Mouse (Mus musculus) myocyte (in vitro differentiated cells): Measurements from ENCODE around the gene Fkbpl. TPM values are rescaled to one million over a fixed set of nuclear protein-coding genes. Genes with fewer than 3 reads are reported as not detected.

ENCODE experiments used
- H3K27me3 ChIP-seq: one replicate; pipeline ENCODE4 v1.6.1; 2011; ENCODE audit not compliant: control insufficient read depth, insufficient read depth, insufficient read length
- H3K36me3 ChIP-seq: one replicate; pipeline ENCODE4 v1.6.1; 2011; ENCODE audit not compliant: control insufficient read depth, insufficient read depth
- H3K4me2 ChIP-seq: one replicate; pipeline ENCODE4 v1.6.1; 2011; ENCODE audit warnings: low read depth, control low read depth
- H3K4me3 ChIP-seq: one replicate; pipeline ENCODE4 v1.5.1; 2011; ENCODE audit warnings: mild to moderate bottlenecking, control low read depth, moderate library complexity
- H3K79me2 ChIP-seq: one replicate; pipeline ENCODE4 v1.6.1; 2011; ENCODE audit not compliant: control insufficient read depth, insufficient read depth
- H3ac ChIP-seq: one replicate; pipeline ENCODE4 v1.6.1; 2011; ENCODE audit not compliant: control insufficient read depth, insufficient read length
- CEBPB ChIP-seq: IDR thresholded peaks from 2 replicates; pipeline ENCODE4 v1.6.1; 2011; ENCODE audit warnings: mild to moderate bottlenecking, moderate library complexity; ENCODE audit not compliant: poor library complexity, insufficient read depth, severe bottlenecking
- E2F4 ChIP-seq: IDR thresholded peaks from one replicate; pipeline ENCODE4 v1.6.1; 2011; ENCODE audit warnings: mild to moderate bottlenecking, control low read depth, moderate library complexity; ENCODE audit not compliant: insufficient read depth
- MAX ChIP-seq: IDR thresholded peaks from one replicate; pipeline ENCODE4 v1.6.1; 2011; ENCODE audit warnings: low read depth, mild to moderate bottlenecking, control low read depth
- MYOD1 ChIP-seq, 3 experiments: IDR thresholded peaks; one replicate each; pipeline ENCODE4 v1.6.1; 2011; ENCODE audit warnings: control low read depth in 2 of 3, low read depth in 2 of 3, mild to moderate bottlenecking in 2 of 3, moderate library complexity in 1 of 3; ENCODE audit not compliant: insufficient read length in 2 of 3, control insufficient read depth in 1 of 3
- MYOG ChIP-seq, 3 experiments: IDR thresholded peaks; one replicate each; pipeline ENCODE4 v1.6.1; 2011; ENCODE audit warnings: control low read depth in 2 of 3, low read depth in 2 of 3, mild to moderate bottlenecking in 2 of 3; ENCODE audit not compliant: insufficient read length in 2 of 3, control insufficient read depth in 1 of 3, insufficient read depth in 1 of 3
- POLR2A ChIP-seq: IDR thresholded peaks from one replicate; pipeline ENCODE4 v1.6.1; 2011; ENCODE audit warnings: low read depth, mild to moderate bottlenecking, control low read depth, moderate library complexity; ENCODE audit not compliant: insufficient read length
- POLR2AphosphoS2 ChIP-seq: IDR thresholded peaks from one replicate; pipeline ENCODE4 v1.6.1; 2011; ENCODE audit warnings: low read depth, control low read depth; ENCODE audit not compliant: insufficient read length
- REST ChIP-seq: IDR thresholded peaks from one replicate; pipeline ENCODE4 v1.6.1; 2011; ENCODE audit warnings: mild to moderate bottlenecking, control low read depth, moderate library complexity; ENCODE audit not compliant: insufficient read depth, insufficient read length
- SRF ChIP-seq: IDR thresholded peaks from one replicate; pipeline ENCODE4 v1.6.1; 2011; ENCODE audit warnings: low read depth; ENCODE audit not compliant: control insufficient read depth, insufficient read length
- TCF12 ChIP-seq: IDR thresholded peaks from one replicate; pipeline ENCODE4 v1.6.1; 2011; ENCODE audit warnings: mild to moderate bottlenecking, control low read depth; ENCODE audit not compliant: poor library complexity, insufficient read depth, severe bottlenecking
- TCF3 ChIP-seq: IDR thresholded peaks from one replicate; pipeline ENCODE4 v1.6.1; 2011; ENCODE audit warnings: low read depth, control low read depth; ENCODE audit not compliant: insufficient read length
- USF1 ChIP-seq: IDR thresholded peaks from one replicate; pipeline ENCODE4 v1.6.1; 2011; ENCODE audit warnings: low read depth, mild to moderate bottlenecking, control low read depth, moderate library complexity
- polyA plus RNA-seq: library from polyadenylated mRNA; unstranded; fragments of >200 nt; fragmentation: generic; extraction: Trizol; gene quantifications from one replicate; pipeline ENCODE4 v1.2.1, GENCODE M21; 2012; ENCODE audit warnings: missing spikeins

Gene Fkbpl
- polyA plus RNA-seq, 1 experiment, result 13.5 TPM

GRCm38 (mm10) chr17:34674524-34675204, 30.1 kb downstream of the Fkbpl start:
- Histone ChIP-seq H3ac (no peak overlapping the region), H3K36me3 (no peaks in the 10 kb centered on the region), H3K4me3 (no peak overlapping the region), H3K79me2 (no peaks in the 10 kb centered on the region), H3K4me2 (no peak overlapping the region), H3K27me3 (peaks cover 95% of the 10 kb centered on the region)
- no peak for TF ChIP-seq MAX
- no peak for TF ChIP-seq TCF12
- no peak for TF ChIP-seq TCF3
- no peak for TF ChIP-seq MYOG (IDR thresholded peaks at IDR 0.05; ENCODE audit: control insufficient read depth in 1 of 3, insufficient read depth in 1 of 3, insufficient read length in 2 of 3, low read depth in 2 of 3)
- no peak for TF ChIP-seq MYOD1 (IDR thresholded peaks at IDR 0.05; ENCODE audit: control insufficient read depth in 1 of 3, insufficient read length in 2 of 3, low read depth in 2 of 3)
- TF ChIP-seq POLR2AphosphoS2, result no peak
- no peak for TF ChIP-seq E2F4
- no peak for TF ChIP-seq USF1
- no peak for TF ChIP-seq POLR2A
- TF ChIP-seq CEBPB, result no peak
- no peak for TF ChIP-seq SRF
- no peak for TF ChIP-seq REST

- H3K36me3 ChIP-seq, result no peaks in the 10 kb centered on the region
- no peaks in the 10 kb centered on the region for H3K79me2 ChIP-seq
- H3K27me3 ChIP-seq, result peaks cover 95% of the 10 kb centered on the region
- no peak overlapping the region for H3K4me2 ChIP-seq
- no peak for TF ChIP-seq TCF3
- TF ChIP-seq REST, result no peak
- TF ChIP-seq CEBPB, result no peak
- no peak for TF ChIP-seq POLR2A
- TF ChIP-seq MYOD1 (IDR thresholded peaks at IDR 0.05; ENCODE audit: control insufficient read depth in 1 of 3, insufficient read length in 2 of 3, low read depth in 2 of 3), result no peak
- no peak for TF ChIP-seq POLR2AphosphoS2
- H3ac ChIP-seq, result no peak overlapping the region
- no peak overlapping the region for H3K4me3 ChIP-seq
Measured at GRCm38 (mm10) chr17:34675205-34676092, 30.9 kb downstream of the Fkbpl start.

- Histone ChIP-seq H3K4me2 (no peak overlapping the region), H3K27me3 (peaks cover 89% of the 10 kb centered on the region), H3K36me3 (no peaks in the 10 kb centered on the region), H3K4me3 (no peak overlapping the region), H3K79me2 (no peaks in the 10 kb centered on the region), H3ac (no peak overlapping the region)
- no peak for TF ChIP-seq TCF12
- no peak for TF ChIP-seq CEBPB
- TF ChIP-seq MYOD1 (IDR thresholded peaks at IDR 0.05; ENCODE audit: control insufficient read depth in 1 of 3, insufficient read length in 2 of 3, low read depth in 2 of 3), result no peak
- no peak for TF ChIP-seq MYOG (IDR thresholded peaks at IDR 0.05; ENCODE audit: control insufficient read depth in 1 of 3, insufficient read depth in 1 of 3, insufficient read length in 2 of 3, low read depth in 2 of 3)
- no peak for TF ChIP-seq POLR2A
- TF ChIP-seq TCF3, result no peak
- TF ChIP-seq E2F4, result no peak
- no peak for TF ChIP-seq REST
- no peak for TF ChIP-seq USF1
- no peak for TF ChIP-seq POLR2AphosphoS2
- TF ChIP-seq MAX, result no peak
- TF ChIP-seq SRF, result no peak
Measured at GRCm38 (mm10) chr17:34676093-34676460, 31.5 kb downstream of the Fkbpl start.

- no peaks in the 10 kb centered on the region for H3K36me3 ChIP-seq
- no peak overlapping the region for H3K4me3 ChIP-seq
- H3K27me3 ChIP-seq, result peaks cover 83% of the 10 kb centered on the region
- no peak overlapping the region for H3K4me2 ChIP-seq
- no peaks in the 10 kb centered on the region for H3K79me2 ChIP-seq
- no peak for TF ChIP-seq USF1
- TF ChIP-seq TCF12, result no peak
- no peak for TF ChIP-seq CEBPB
- no peak for TF ChIP-seq TCF3
- no peak for TF ChIP-seq SRF
- no peak for TF ChIP-seq E2F4
- no peak for TF ChIP-seq POLR2A
- TF ChIP-seq MYOD1 (IDR thresholded peaks at IDR 0.05; ENCODE audit: control insufficient read depth in 1 of 3, insufficient read length in 2 of 3, low read depth in 2 of 3), result no peak
- no peak for TF ChIP-seq MYOG (IDR thresholded peaks at IDR 0.05; ENCODE audit: control insufficient read depth in 1 of 3, insufficient read depth in 1 of 3, insufficient read length in 2 of 3, low read depth in 2 of 3)
- TF ChIP-seq POLR2AphosphoS2, result no peak
- TF ChIP-seq REST, result no peak
- TF ChIP-seq MAX, result no peak
- H3ac ChIP-seq, result no peak overlapping the region
Measured at GRCm38 (mm10) chr17:34676671-34677070, 32.1 kb downstream of the Fkbpl start.
